Mouse (Mus musculus) embryonic facial prominence, embryonic 11.5 days (tissue): ENCODE results near the gene Aurkb. TPM values are rescaled to one million over a fixed set of nuclear protein-coding genes. Genes with fewer than 3 reads are reported as not detected.
A peak's percentile ranks its signal among the peaks of the same experiment; 100 is the strongest.

ENCODE experiments used
- ATAC-seq: fragments of 200-750 bp; cut with Nextera tagmentation; replicated peaks from 2 replicates; pipeline ENCODE4 v1.8.0; 2017; ENCODE audit warnings: low read depth; ENCODE audit not compliant: insufficient number of reproducible peaks, low FRiP score, low TSS enrichment
- DNase-seq: peaks from one replicate; pipeline ENCODE4 v3.0.0-alpha.2; 2015; ENCODE audit warnings: low spot score
- H3K27ac ChIP-seq: fragments of 300-500 bp; sonication (generic); replicated peaks from 2 replicates; pipeline ENCODE4 v1.5.1; 2014; ENCODE audit warnings: mild to moderate bottlenecking, low read depth, low read length, control low read depth
- H3K27me3 ChIP-seq: fragments of 300-500 bp; sonication (generic); 2 replicates; pipeline ENCODE4 v1.6.1; 2014; ENCODE audit warnings: mild to moderate bottlenecking, low read length, moderate library complexity, mixed read lengths; ENCODE audit not compliant: control insufficient read depth, insufficient read depth
- H3K36me3 ChIP-seq: fragments of 300-500 bp; sonication (generic); replicated peaks from 2 replicates; pipeline ENCODE4 v1.6.1; 2014; ENCODE audit warnings: low read depth, mild to moderate bottlenecking, low read length, moderate library complexity, mixed read lengths; ENCODE audit not compliant: control insufficient read depth, insufficient read depth
- H3K4me1 ChIP-seq: fragments of 300-500 bp; sonication (generic); 2 replicates; pipeline ENCODE4 v1.6.1; 2014; ENCODE audit warnings: low read length, mixed read lengths; ENCODE audit not compliant: control insufficient read depth, insufficient read depth
- H3K4me2 ChIP-seq: fragments of 300-500 bp; sonication (generic); 2 replicates; pipeline ENCODE4 v1.6.1; 2014; ENCODE audit warnings: low read depth, mild to moderate bottlenecking, control low read depth, low read length, moderate library complexity
- H3K4me3 ChIP-seq: fragments of 300-500 bp; sonication (generic); 2 replicates; pipeline ENCODE4 v1.5.1; 2014; ENCODE audit warnings: low read depth, low read length, control low read depth
- H3K9ac ChIP-seq: fragments of 300-500 bp; sonication (generic); replicated peaks from 2 replicates; pipeline ENCODE4 v1.6.1; 2014; ENCODE audit warnings: mild to moderate bottlenecking, control low read depth, low read length
- H3K9me3 ChIP-seq: fragments of 300-500 bp; sonication (generic); replicated peaks from 2 replicates; pipeline ENCODE4 v1.6.1; 2016; ENCODE audit warnings: mild to moderate bottlenecking, low read length, inconsistent platforms, mixed read lengths; ENCODE audit not compliant: control insufficient read depth
- WGBS: fragments of 180-500 bp; shearing (Covaris S2); extraction: QIAGEN DNeasy Blood & Tissue Kit; methylation state at CpG from one replicate; pipeline ENCODE4 v1.1.7; 2014; 5-methylcytosine and 5-hydroxymethylcytosine counted together
- polyA plus RNA-seq: library from polyadenylated mRNA; unstranded; fragments of >200 nt; fragmentation: Nextera tagmentation; extraction: Ambion mirVana; gene quantifications from 2 replicates; pipeline ENCODE4 v1.2.1, GENCODE M21; 2014

Gene Aurkb
- polyA plus RNA-seq, 1 experiment from 2014 or later = 162 TPM

GRCm38 (mm10) chr11:69100639-69101360, 55.4 kb downstream of the Aurkb start:
- peaks cover 19% of the 10 kb centered on the region for H3K4me1 ChIP-seq
- no peak overlapping the region for H3K4me3 ChIP-seq
- H3K9ac ChIP-seq = peak overlapping the region; percentile 39; the same call in 1 of the 2 replicates
- 92% methylated on average over 20 of the region's 20 CpGs for WGBS
- no peaks in the 10 kb centered on the region for H3K27me3 ChIP-seq
- no peaks in the 10 kb centered on the region for H3K9me3 ChIP-seq
- DNase-seq = no peak
- no peak overlapping the region for H3K27ac ChIP-seq
- no peak for ATAC-seq
- H3K36me3 ChIP-seq = peaks cover 9% of the 10 kb centered on the region
- no peak overlapping the region; the same call in 1 of the 2 replicates for H3K4me2 ChIP-seq

Other genes starting within 250 kb of the Aurkb start
- gene Ndel1, start 173.8 kb upstream of the Aurkb start, polyA plus RNA-seq = 53.2 and 54.4 TPM in 2 replicates
- 0.11 TPM in 1 of 2 replicates, not detected in the other for gene Rnf222, start 157.1 kb upstream of the Aurkb start, polyA plus RNA-seq
- 978 and 1,011 TPM in 2 replicates for gene Rpl26, start 144.1 kb upstream of the Aurkb start, polyA plus RNA-seq
- not detected in 2 replicates for gene Odf4, start 118.6 kb upstream of the Aurkb start, polyA plus RNA-seq
- gene Arhgef15, start 88.2 kb upstream of the Aurkb start, polyA plus RNA-seq = 4.4 and 4.5 TPM in 2 replicates
- 2.0 and 2.4 TPM in 2 replicates for gene Slc25a35, start 77.5 kb upstream of the Aurkb start, polyA plus RNA-seq
- 69.2 and 71.2 TPM in 2 replicates for gene Rangrf, start 70.5 kb upstream of the Aurkb start, polyA plus RNA-seq
- gene Pfas, start 37.2 kb upstream of the Aurkb start, polyA plus RNA-seq = 34.4 and 34.8 TPM in 2 replicates
- gene Ctc1, start 29.7 kb upstream of the Aurkb start, polyA plus RNA-seq = 63.2 and 68.3 TPM in 2 replicates
- 6.4 and 7.7 TPM in 2 replicates for gene Borcs6, start 14.1 kb downstream of the Aurkb start, polyA plus RNA-seq
- gene Tmem107, start 25.2 kb downstream of the Aurkb start, polyA plus RNA-seq = 40.4 and 43.1 TPM in 2 replicates
- gene Vamp2, start 42.8 kb downstream of the Aurkb start, polyA plus RNA-seq = 48.8 and 61.9 TPM in 2 replicates
- 5.5 and 6.5 TPM in 2 replicates for gene Per1, start 49.6 kb downstream of the Aurkb start, polyA plus RNA-seq
- 0.11 TPM in 1 of 2 replicates, not detected in the other for gene Hes7, start 74.8 kb downstream of the Aurkb start, polyA plus RNA-seq
- not detected in 2 replicates for gene 9130213A22Rik, start 76.9 kb downstream of the Aurkb start, polyA plus RNA-seq
- gene Aloxe3, start 80.2 kb downstream of the Aurkb start, polyA plus RNA-seq = 0.25 and 0.88 TPM in 2 replicates
- 0.20 and 0.27 TPM in 2 replicates for gene Alox12b, start 111.3 kb downstream of the Aurkb start, polyA plus RNA-seq
- not detected in 2 replicates for gene Alox8, start 152.2 kb downstream of the Aurkb start, polyA plus RNA-seq
- gene Gucy2e, start 191.4 kb downstream of the Aurkb start, polyA plus RNA-seq = 0.06 TPM in 1 of 2 replicates, not detected in the other